Mouse (Mus musculus) brain, adult 2 months (tissue): ENCODE data around the gene Med8.

Experiments used
- DNase-seq: peaks from one replicate; pipeline ENCODE4 v3.0.0; 2011; ENCODE audit warnings: low read depth, low spot score

Gene Med8

GRCm38 (mm10) chr4:118415779-118416178, 6.6 kb downstream of the Med8 start:
- DNase-seq = peak; percentile 65

- peak; percentile 67 for DNase-seq
Observed at GRCm38 (mm10) chr4:118416329-118416728, 7.2 kb downstream of the Med8 start.

GRCm38 (mm10) chr4:118417112-118417797, 8.1 kb downstream of the Med8 start:
- peak; percentile 75 for DNase-seq

GRCm38 (mm10) chr4:118421384-118421783, 12.2 kb downstream of the Med8 start:
- DNase-seq = no peak

GRCm38 (mm10) chr4:118424541-118425160, 15.5 kb downstream of the Med8 start:
- DNase-seq = no peak

- no peak for DNase-seq
Observed at GRCm38 (mm10) chr4:118425374-118425773, 16.2 kb downstream of the Med8 start.

- DNase-seq = no peak
Observed at GRCm38 (mm10) chr4:118427415-118427767, 18.3 kb downstream of the Med8 start.

- peak; percentile 90 for DNase-seq
Observed at GRCm38 (mm10) chr4:118427768-118428451, 18.8 kb downstream of the Med8 start, which contains the start of gene Elovl1. Gene Elovl1 (plus strand): TSS chr4:118428093.

GRCm38 (mm10) chr4:118428531-118429214, 19.5 kb downstream of the Med8 start:
- no peak for DNase-seq

GRCm38 (mm10) chr4:118429215-118429895, 20.2 kb downstream of the Med8 start:
- DNase-seq = no peak

GRCm38 (mm10) chr4:118432332-118432731, 23.2 kb downstream of the Med8 start:
- DNase-seq = no peak

GRCm38 (mm10) chr4:118436820-118437603, 27.9 kb downstream of the Med8 start, which contains the start of gene Cdc20:
Gene Cdc20 (minus strand): TSS chr4:118437352.
- peak; percentile 98 for DNase-seq

GRCm38 (mm10) chr4:118437829-118438253, 28.7 kb downstream of the Med8 start:
- no peak for DNase-seq

GRCm38 (mm10) chr4:118445088-118445487, 36.0 kb downstream of the Med8 start:
- DNase-seq = peak; percentile 74

GRCm38 (mm10) chr4:118445781-118446414, 36.8 kb downstream of the Med8 start:
- DNase-seq = peak; percentile 56

GRCm38 (mm10) chr4:118446415-118447153, 37.4 kb downstream of the Med8 start:
- peak; percentile 54 for DNase-seq

GRCm38 (mm10) chr4:118457345-118457975, 48.3 kb downstream of the Med8 start, which contains the start of gene Mpl:
Gene Mpl (minus strand): TSS chr4:118457513.
- DNase-seq = peak; percentile 59

GRCm38 (mm10) chr4:118464956-118465355, 55.8 kb downstream of the Med8 start:
- DNase-seq = peak; percentile 65
